Mouse (Mus musculus): ENCODE measurements around the gene Zfp36. TPM values are rescaled to one million over a fixed set of nuclear protein-coding genes. Genes with fewer than 3 reads are reported as not detected.
A peak's percentile ranks its signal among the peaks of the same experiment; 100 is the strongest.
"Not testable (repeated sequence)": the region's sequence is repeated elsewhere in the genome, so short reads cannot be mapped to it uniquely, and the experiment has no call there.

Zfp36 gene
- polyA plus RNA-seq, 1 experiment = 119 TPM

GRCm38 (mm10) chr7:28398696-28399340 is 18.8 kb upstream of the Zfp36 start:
- TF ChIP-seq POLR2A (IDR thresholded peaks at IDR 0.05; ENCODE audit: borderline replicate concordance, low read depth, low read length) (no peak), CTCF (IDR thresholded peaks at IDR 0.05; ENCODE audit: low read depth, low read length) (no peak)
- Histone ChIP-seq H3K4me1 (ENCODE audit: control insufficient read depth, insufficient read depth, low read length) (peaks cover 6% of the 10 kb centered on the region), H3K4me3 (ENCODE audit: insufficient read depth, low read length) (no peak overlapping the region), H3K27ac (ENCODE audit: insufficient read depth, low read depth, low read length) (no peak overlapping the region)

- peaks cover 6% of the 10 kb centered on the region for H3K4me1 ChIP-seq (ENCODE audit: control insufficient read depth, insufficient read depth, low read length)
- no peak overlapping the region for H3K27ac ChIP-seq (ENCODE audit: insufficient read depth, low read depth, low read length)
- no peak overlapping the region for H3K4me3 ChIP-seq (ENCODE audit: insufficient read depth, low read length)
- TF ChIP-seq POLR2A (IDR thresholded peaks at IDR 0.05; ENCODE audit: borderline replicate concordance, low read depth, low read length) (no peak), CTCF (IDR thresholded peaks at IDR 0.05; ENCODE audit: low read depth, low read length) (no peak)
Observed at GRCm38 (mm10) chr7:28398000-28398399, 17.9 kb upstream of the Zfp36 start.

- no peak overlapping the region for H3K4me3 ChIP-seq (ENCODE audit: insufficient read depth, low read length)
- peaks cover 7% of the 10 kb centered on the region for H3K4me1 ChIP-seq (ENCODE audit: control insufficient read depth, insufficient read depth, low read length)
- no peak overlapping the region for H3K27ac ChIP-seq (ENCODE audit: insufficient read depth, low read depth, low read length)
- TF ChIP-seq CTCF (IDR thresholded peaks at IDR 0.05; ENCODE audit: low read depth, low read length) = no peak
- no peak for TF ChIP-seq POLR2A (IDR thresholded peaks at IDR 0.05; ENCODE audit: borderline replicate concordance, low read depth, low read length)
Observed at GRCm38 (mm10) chr7:28395425-28395824, 15.4 kb upstream of the Zfp36 start.

GRCm38 (mm10) chr7:28393272-28393951 is 13.4 kb upstream of the Zfp36 start:
- peak overlapping the region; percentile 50 for H3K27ac ChIP-seq (ENCODE audit: insufficient read depth, low read depth, low read length)
- peak overlapping the region; percentile 83 for H3K4me3 ChIP-seq (ENCODE audit: insufficient read depth, low read length)
- TF ChIP-seq POLR2A (IDR thresholded peaks at IDR 0.05; ENCODE audit: borderline replicate concordance, low read depth, low read length) (no peak), CTCF (IDR thresholded peaks at IDR 0.05; ENCODE audit: low read depth, low read length) (no peak)
- H3K4me1 ChIP-seq (ENCODE audit: control insufficient read depth, insufficient read depth, low read length) = peaks cover 10% of the 10 kb centered on the region

- H3K27ac ChIP-seq (ENCODE audit: insufficient read depth, low read depth, low read length) = peak within 1 kb of the TSS; percentile 50
- TF ChIP-seq POLR2A (IDR thresholded peaks at IDR 0.05; ENCODE audit: borderline replicate concordance, low read depth, low read length) = peak; percentile 74; the same call in 1 of the 2 replicates
- TF ChIP-seq CTCF (IDR thresholded peaks at IDR 0.05; ENCODE audit: low read depth, low read length) = no peak
- peak within 1 kb of the TSS; percentile 83 for H3K4me3 ChIP-seq (ENCODE audit: insufficient read depth, low read length)
- peaks cover 10% of the 10 kb centered on the region for H3K4me1 ChIP-seq (ENCODE audit: control insufficient read depth, insufficient read depth, low read length)
Observed at GRCm38 (mm10) chr7:28392429-28393271, 12.6 kb upstream of the Zfp36 start, which contains the start of the genes Med29 and Paf1. Med29 (minus strand) TSS chr7:28392708. Paf1 (plus strand) TSS chr7:28392951.

- peaks cover 16% of the 10 kb centered on the region for H3K4me1 ChIP-seq (ENCODE audit: control insufficient read depth, insufficient read depth, low read length)
- TF ChIP-seq POLR2A (IDR thresholded peaks at IDR 0.05; ENCODE audit: borderline replicate concordance, low read depth, low read length) = no peak
- no peak for TF ChIP-seq CTCF (IDR thresholded peaks at IDR 0.05; ENCODE audit: low read depth, low read length)
- 0 out of 2 replicates have a peak overlapping the region, but pooled peaks have one; percentile 0 for H3K27ac ChIP-seq (ENCODE audit: insufficient read depth, low read depth, low read length)
- no peak overlapping the region for H3K4me3 ChIP-seq (ENCODE audit: insufficient read depth, low read length)
Observed at GRCm38 (mm10) chr7:28390331-28390730, 10.3 kb upstream of the Zfp36 start.

- not testable (repeated sequence) for H3K4me3 ChIP-seq (ENCODE audit: insufficient read depth, low read length); H3K27ac ChIP-seq (ENCODE audit: insufficient read depth, low read depth, low read length)
- H3K4me1 ChIP-seq (ENCODE audit: control insufficient read depth, insufficient read depth, low read length) = peaks cover 41% of the 10 kb centered on the region
Observed at GRCm38 (mm10) chr7:28387384-28387783, 7.3 kb upstream of the Zfp36 start.

- H3K27ac ChIP-seq (ENCODE audit: insufficient read depth, low read depth, low read length); H3K4me3 ChIP-seq (ENCODE audit: insufficient read depth, low read length): not testable (repeated sequence)
- peaks cover 43% of the 10 kb centered on the region for H3K4me1 ChIP-seq (ENCODE audit: control insufficient read depth, insufficient read depth, low read length)
Observed at GRCm38 (mm10) chr7:28386877-28387276, 6.8 kb upstream of the Zfp36 start.

- H3K4me1 ChIP-seq (ENCODE audit: control insufficient read depth, insufficient read depth, low read length) = peaks cover 45% of the 10 kb centered on the region
- H3K27ac ChIP-seq (ENCODE audit: insufficient read depth, low read depth, low read length) = peak overlapping the region; percentile 100
- TF ChIP-seq POLR2A (IDR thresholded peaks at IDR 0.05; ENCODE audit: borderline replicate concordance, low read depth, low read length) (no peak), CTCF (IDR thresholded peaks at IDR 0.05; ENCODE audit: low read depth, low read length) (peak; percentile 74)
- H3K4me3 ChIP-seq (ENCODE audit: insufficient read depth, low read length) = peak overlapping the region; percentile 46
Observed at GRCm38 (mm10) chr7:28386462-28386861, 6.4 kb upstream of the Zfp36 start.

- TF ChIP-seq CTCF (IDR thresholded peaks at IDR 0.05; ENCODE audit: low read depth, low read length) (no peak), POLR2A (IDR thresholded peaks at IDR 0.05; ENCODE audit: borderline replicate concordance, low read depth, low read length) (no peak)
- H3K27ac ChIP-seq (ENCODE audit: insufficient read depth, low read depth, low read length) = peak overlapping the region; percentile 100
Observed at GRCm38 (mm10) chr7:28386007-28386406, 6.0 kb upstream of the Zfp36 start.

More at GRCm38 (mm10) chr7:28386007-28386406, 6.0 kb upstream of the Zfp36 start:
- Histone ChIP-seq H3K4me1 (ENCODE audit: control insufficient read depth, insufficient read depth, low read length) (peaks cover 42% of the 10 kb centered on the region), H3K4me3 (ENCODE audit: insufficient read depth, low read length) (peak overlapping the region; percentile 46)

All from bone marrow macrophage, adult 2 months (primary cell).